Mouse (Mus musculus) hindbrain, embryonic 16.5 days (tissue): ENCODE measurements at regions not wholly inside any gene's neighbourhood (a gene's known extent, or its start where the extent isn't known, plus 50 kb on each side); places are given as distances from the start of the nearest gene placed in this dataset.

ENCODE experiments used
- ATAC-seq: fragments of 200-750 bp; cut with Nextera tagmentation; 2 replicates; pipeline ENCODE4 v1.8.0; 2017; ENCODE audit warnings: moderate TSS enrichment, moderate library complexity
- H3K27ac ChIP-seq: fragments of 300-500 bp; sonication (generic); 2 replicates; pipeline ENCODE4 v1.5.1; 2014; ENCODE audit warnings: low read depth, mild to moderate bottlenecking, control low read depth, low read length, moderate library complexity
- H3K27me3 ChIP-seq: fragments of 300-500 bp; sonication (generic); replicated peaks from 2 replicates; pipeline ENCODE4 v1.6.1; 2014; ENCODE audit warnings: low read length; ENCODE audit not compliant: control insufficient read depth, insufficient read depth
- H3K36me3 ChIP-seq: fragments of 300-500 bp; sonication (generic); 2 replicates; pipeline ENCODE4 v1.6.1; 2014; ENCODE audit warnings: mild to moderate bottlenecking, low read length, moderate library complexity, mixed read lengths; ENCODE audit not compliant: control insufficient read depth, insufficient read depth
- H3K4me1 ChIP-seq: fragments of 300-500 bp; sonication (generic); 2 replicates; pipeline ENCODE4 v1.6.1; 2014; ENCODE audit warnings: low read depth, low read length; ENCODE audit not compliant: control insufficient read depth, insufficient read depth
- H3K4me2 ChIP-seq: fragments of 300-500 bp; sonication (generic); 2 replicates; pipeline ENCODE4 v1.6.1; 2014; ENCODE audit warnings: mild to moderate bottlenecking, low read length, control low read depth, moderate library complexity
- H3K4me3 ChIP-seq: fragments of 300-500 bp; sonication (generic); 2 replicates; pipeline ENCODE4 v1.5.1; 2014; ENCODE audit warnings: mild to moderate bottlenecking, low read length, control low read depth, moderate library complexity
- H3K9ac ChIP-seq: fragments of 300-500 bp; sonication (generic); 2 replicates; pipeline ENCODE4 v1.6.1; 2014; ENCODE audit warnings: low read depth, mild to moderate bottlenecking, control low read depth, low read length, moderate library complexity
- H3K9me3 ChIP-seq: fragments of 300-500 bp; sonication (generic); 2 replicates; pipeline ENCODE4 v1.6.1; 2014; ENCODE audit warnings: mild to moderate bottlenecking, low read length, moderate library complexity; ENCODE audit not compliant: control insufficient read depth
- WGBS: fragments of 180-500 bp; shearing (Covaris S2); extraction: QIAGEN DNeasy Blood & Tissue Kit; methylation state at CpG from one replicate; pipeline ENCODE4 v1.1.7; 2014; 5-methylcytosine and 5-hydroxymethylcytosine counted together

DNA sequence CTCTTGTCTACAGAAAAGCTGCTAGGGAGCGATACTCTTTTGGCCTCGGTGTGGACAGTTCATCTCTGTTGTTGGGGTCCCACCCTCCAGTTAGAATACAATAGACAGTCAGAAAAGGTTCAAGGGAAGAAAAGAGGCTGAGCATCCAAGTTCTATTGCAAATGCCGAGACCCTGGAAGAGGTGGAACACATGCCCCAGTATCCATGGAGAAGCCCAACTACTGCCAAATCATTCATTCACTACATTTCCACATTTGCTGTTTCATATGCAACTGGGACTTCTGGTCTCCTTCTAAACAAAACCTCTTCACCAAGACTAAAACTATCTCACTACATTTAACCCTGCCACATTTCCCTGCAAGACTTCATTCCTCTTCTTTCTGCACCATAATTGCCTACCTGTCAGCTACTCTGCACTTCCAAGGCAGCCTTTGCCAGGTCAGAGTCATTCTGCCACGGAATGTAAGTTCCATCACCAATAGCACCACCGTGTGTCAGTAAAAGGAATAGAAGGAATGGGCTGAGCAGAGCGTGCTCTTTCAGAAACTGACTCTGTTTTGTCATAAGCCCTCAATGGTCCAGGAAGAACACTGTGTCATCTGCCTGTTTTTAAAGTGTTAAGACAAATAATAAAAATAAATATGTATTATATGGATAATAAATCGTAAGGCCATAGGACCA is 92.0 kb upstream of the Nxt1 start:
- Histone ChIP-seq H3K27me3 (no peaks in the 10 kb centered on the region), H3K4me2 (no peak overlapping the region), H3K36me3 (no peaks in the 10 kb centered on the region), H3K9me3 (no peaks in the 10 kb centered on the region), H3K4me1 (no peaks in the 10 kb centered on the region), H3K4me3 (no peak overlapping the region), H3K9ac (no peak overlapping the region), H3K27ac (no peak overlapping the region)
- peak; percentile 84 for ATAC-seq
- 35% methylated on average over 7 of the region's 7 CpGs for WGBS

- no peak for ATAC-seq
- 57% methylated on average over 2 of the region's 2 CpGs for WGBS
- no peak overlapping the region for H3K4me2 ChIP-seq
These were observed 92.8 kb upstream of the Nxt1 start for GRCm38 (mm10) chr2:148579564-148579963.

GRCm38 (mm10) chr2:148579027-148579426 is 93.4 kb upstream of the Nxt1 start:
- no peaks in the 10 kb centered on the region for H3K27me3 ChIP-seq

More at GRCm38 (mm10) chr2:148579564-148579963, 92.8 kb upstream of the Nxt1 start:
- H3K4me3 ChIP-seq: no peak overlapping the region
- H3K9ac ChIP-seq: no peak overlapping the region
- no peaks in the 10 kb centered on the region for H3K4me1 ChIP-seq
- no peaks in the 10 kb centered on the region for H3K27me3 ChIP-seq
- no peaks in the 10 kb centered on the region for H3K36me3 ChIP-seq
- no peak overlapping the region for H3K27ac ChIP-seq
- no peaks in the 10 kb centered on the region for H3K9me3 ChIP-seq

DNA sequence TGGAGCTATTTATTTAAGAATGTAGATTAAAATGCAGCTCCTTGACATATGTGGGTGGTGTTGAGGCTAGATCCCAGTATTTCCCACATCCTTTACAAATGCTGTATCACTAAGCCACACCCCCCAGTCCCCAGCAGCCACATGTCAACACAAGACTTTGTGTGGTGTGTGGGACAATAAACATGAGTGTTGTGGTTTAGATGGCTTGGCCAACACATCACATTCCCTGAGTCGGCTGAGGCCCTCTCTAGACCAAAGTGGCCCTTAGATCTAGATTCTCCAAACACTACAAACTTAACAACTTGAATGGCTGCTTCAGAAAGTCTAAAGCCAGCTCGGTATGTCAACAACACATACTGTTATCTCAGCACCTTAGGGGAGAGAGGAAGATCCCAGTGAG is 94.2 kb upstream of the Nxt1 start:
- 87% methylated on average over 2 of the region's 2 CpGs for WGBS
- no peak overlapping the region for H3K27ac ChIP-seq
- no peak overlapping the region for H3K9ac ChIP-seq
- H3K36me3 ChIP-seq: no peaks in the 10 kb centered on the region
- H3K27me3 ChIP-seq: no peaks in the 10 kb centered on the region
- H3K4me3 ChIP-seq: no peak overlapping the region
- no peaks in the 10 kb centered on the region for H3K4me1 ChIP-seq
- H3K4me2 ChIP-seq: no peak overlapping the region
- no peak for ATAC-seq
- H3K9me3 ChIP-seq: no peaks in the 10 kb centered on the region

More at GRCm38 (mm10) chr2:148579027-148579426, 93.4 kb upstream of the Nxt1 start:
- ATAC-seq: no peak
- Histone ChIP-seq H3K36me3 (no peaks in the 10 kb centered on the region), H3K9me3 (no peaks in the 10 kb centered on the region), H3K4me1 (no peaks in the 10 kb centered on the region), H3K9ac (no peak overlapping the region), H3K4me2 (no peak overlapping the region), H3K27ac (no peak overlapping the region), H3K4me3 (no peak overlapping the region)
- whole genome bisulfite sequencing: 78% methylated on average over 5 of the region's 5 CpGs

DNA sequence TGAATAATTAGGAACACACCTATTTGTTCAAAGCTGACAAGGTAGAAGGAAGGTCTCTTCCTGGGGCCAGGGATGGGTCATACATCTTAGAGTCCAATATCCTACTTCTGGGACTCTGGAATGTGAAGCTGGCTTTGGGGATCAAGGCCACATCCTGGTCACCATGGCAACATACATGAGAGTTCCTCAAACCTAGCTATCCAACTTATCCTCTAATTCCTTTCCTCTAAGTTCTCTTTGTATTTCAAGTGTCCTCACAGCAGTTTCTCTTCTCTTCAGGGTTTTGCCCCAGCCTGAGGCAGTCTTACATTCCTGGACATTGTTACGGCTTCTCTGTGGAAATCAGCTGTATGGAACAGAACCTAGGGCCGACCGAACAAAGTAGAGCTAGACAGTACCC is 97.0 kb upstream of the Nxt1 start:
- Histone ChIP-seq H3K4me2 (no peak overlapping the region), H3K27me3 (no peaks in the 10 kb centered on the region), H3K36me3 (no peaks in the 10 kb centered on the region), H3K4me3 (no peak overlapping the region), H3K9me3 (no peaks in the 10 kb centered on the region), H3K9ac (no peak overlapping the region), H3K4me1 (no peaks in the 10 kb centered on the region), H3K27ac (no peak overlapping the region)
- no peak for ATAC-seq
- 67% methylated on average over 3 of the region's 3 CpGs for WGBS

- no peaks in the 10 kb centered on the region for H3K36me3 ChIP-seq
- no peaks in the 10 kb centered on the region for H3K27me3 ChIP-seq
- H3K9me3 ChIP-seq: no peaks in the 10 kb centered on the region
- no peaks in the 10 kb centered on the region for H3K4me1 ChIP-seq
- H3K4me2 ChIP-seq: no peak overlapping the region
- peak; percentile 74; the same call in 1 of the 2 replicates for ATAC-seq
- no peak overlapping the region for H3K4me3 ChIP-seq
- 25% methylated on average over 1 of the region's 1 CpGs for WGBS
- H3K9ac ChIP-seq: no peak overlapping the region
- no peak overlapping the region for H3K27ac ChIP-seq
These were observed 100.2 kb upstream of the Nxt1 start for GRCm38 (mm10) chr2:148572165-148572564.

- ATAC-seq: no peak
- WGBS: 90% methylated on average over 1 of the region's 1 CpGs
- no peak overlapping the region for H3K27ac ChIP-seq
These were observed 100.8 kb upstream of the Nxt1 start for GRCm38 (mm10) chr2:148571616-148572015.

DNA sequence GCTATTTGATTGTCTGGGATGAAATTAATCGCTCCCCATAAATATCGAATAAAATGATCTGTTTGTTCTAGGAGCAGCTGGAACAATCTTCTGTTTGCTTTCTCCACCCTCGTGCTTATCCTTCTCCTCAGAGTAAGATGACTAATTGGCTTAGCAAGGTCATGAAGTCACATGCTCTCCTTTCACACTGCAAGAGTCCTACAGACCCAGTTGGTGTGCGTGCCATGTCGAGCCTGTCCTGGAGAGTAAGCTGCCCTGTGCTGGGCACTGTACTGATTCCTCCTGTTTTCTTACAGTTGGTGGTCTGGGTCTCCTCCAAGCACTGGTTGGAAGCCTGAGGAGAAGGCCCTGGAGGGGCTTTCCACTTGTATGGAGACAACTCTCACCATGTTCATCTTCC is 101.4 kb upstream of the Nxt1 start:
- Histone ChIP-seq H3K36me3 (no peaks in the 10 kb centered on the region), H3K27me3 (no peaks in the 10 kb centered on the region), H3K4me3 (no peak overlapping the region), H3K4me1 (no peaks in the 10 kb centered on the region), H3K27ac (no peak overlapping the region), H3K4me2 (no peak overlapping the region), H3K9ac (no peak overlapping the region), H3K9me3 (no peaks in the 10 kb centered on the region)
- WGBS: 85% methylated on average over 5 of the region's 5 CpGs
- no peak for ATAC-seq

More at GRCm38 (mm10) chr2:148571616-148572015, 100.8 kb upstream of the Nxt1 start:
- no peaks in the 10 kb centered on the region for H3K4me1 ChIP-seq
- no peaks in the 10 kb centered on the region for H3K9me3 ChIP-seq
- no peaks in the 10 kb centered on the region for H3K27me3 ChIP-seq
- H3K9ac ChIP-seq: no peak overlapping the region
- no peak overlapping the region for H3K4me2 ChIP-seq
- H3K36me3 ChIP-seq: no peaks in the 10 kb centered on the region
- no peak overlapping the region for H3K4me3 ChIP-seq

- ATAC-seq: no peak
- no peak overlapping the region for H3K4me3 ChIP-seq
- no peak overlapping the region for H3K27ac ChIP-seq
- no peaks in the 10 kb centered on the region for H3K9me3 ChIP-seq
- H3K27me3 ChIP-seq: no peaks in the 10 kb centered on the region
- H3K4me2 ChIP-seq: no peak overlapping the region
- no peaks in the 10 kb centered on the region for H3K36me3 ChIP-seq
- 74% methylated on average over 2 of the region's 2 CpGs for WGBS
- H3K9ac ChIP-seq: no peak overlapping the region
- no peaks in the 10 kb centered on the region for H3K4me1 ChIP-seq
These were observed 104.4 kb upstream of the Nxt1 start for GRCm38 (mm10) chr2:148567930-148568481.
